Mouse (Mus musculus): ENCODE measurements around the gene Trarg1.
"Not testable (repeated sequence)": the region's sequence is repeated elsewhere in the genome, so short reads cannot be mapped to it uniquely, and the experiment has no call there.

Gene Trarg1

GRCm38 (mm10) chr11:76679508-76679907 lies at the start of gene Trarg1:
Gene Trarg1, plus strand, starts transcription at chr11:76679808.
- DNase-seq (ENCODE audit: low spot score) = not testable (repeated sequence)

- no peak for DNase-seq (ENCODE audit: low spot score)
Measured at GRCm38 (mm10) chr11:76630023-76630422, 49.6 kb upstream of the Trarg1 start.

- no peak for DNase-seq (ENCODE audit: low spot score)
Measured at GRCm38 (mm10) chr11:76630487-76630886, 49.1 kb upstream of the Trarg1 start.

- DNase-seq (ENCODE audit: low spot score) = no peak
Measured at GRCm38 (mm10) chr11:76639269-76639985, 40.2 kb upstream of the Trarg1 start.

- no peak for DNase-seq (ENCODE audit: low spot score)
Measured at GRCm38 (mm10) chr11:76640231-76640630, 39.4 kb upstream of the Trarg1 start.

GRCm38 (mm10) chr11:76644257-76644656 lies 35.4 kb upstream of the Trarg1 start:
- DNase-seq (ENCODE audit: low spot score) = no peak

GRCm38 (mm10) chr11:76645036-76645435 lies 34.6 kb upstream of the Trarg1 start:
- no peak for DNase-seq (ENCODE audit: low spot score)

- peak; percentile 90 for DNase-seq (ENCODE audit: low spot score)
Measured at GRCm38 (mm10) chr11:76645955-76646354, 33.7 kb upstream of the Trarg1 start.

GRCm38 (mm10) chr11:76647062-76647461 lies 32.5 kb upstream of the Trarg1 start:
- DNase-seq (ENCODE audit: low spot score) = no peak

GRCm38 (mm10) chr11:76647500-76647899 lies 32.1 kb upstream of the Trarg1 start:
- peak; percentile 75 for DNase-seq (ENCODE audit: low spot score)

- no peak for DNase-seq (ENCODE audit: low spot score)
Measured at GRCm38 (mm10) chr11:76650862-76651560, 28.6 kb upstream of the Trarg1 start.

GRCm38 (mm10) chr11:76652838-76653334 lies 26.7 kb upstream of the Trarg1 start:
- DNase-seq (ENCODE audit: low spot score) = no peak

- DNase-seq (ENCODE audit: low spot score) = peak; percentile 52
Measured at GRCm38 (mm10) chr11:76655106-76655505, 24.5 kb upstream of the Trarg1 start.

- no peak for DNase-seq (ENCODE audit: low spot score)
Measured at GRCm38 (mm10) chr11:76657450-76657970, 22.1 kb upstream of the Trarg1 start.

GRCm38 (mm10) chr11:76659138-76659930 lies 20.3 kb upstream of the Trarg1 start:
- DNase-seq (ENCODE audit: low spot score) = no peak

GRCm38 (mm10) chr11:76661790-76662468 lies 17.7 kb upstream of the Trarg1 start:
- DNase-seq (ENCODE audit: low spot score) = no peak

- DNase-seq (ENCODE audit: low spot score) = peak; percentile 12
Measured at GRCm38 (mm10) chr11:76666002-76666649, 13.5 kb upstream of the Trarg1 start.

- no peak for DNase-seq (ENCODE audit: low spot score)
Measured at GRCm38 (mm10) chr11:76667807-76668206, 11.8 kb upstream of the Trarg1 start.

- DNase-seq (ENCODE audit: low spot score) = peak; percentile 12
Measured at GRCm38 (mm10) chr11:76671871-76672475, 7.6 kb upstream of the Trarg1 start, which contains the start of gene Bhlha9. Gene Bhlha9, plus strand, starts transcription at chr11:76672470.

- no peak for DNase-seq (ENCODE audit: low spot score)
Measured at GRCm38 (mm10) chr11:76672561-76673384, 6.8 kb upstream of the Trarg1 start.
